9 mouse cellular contexts compared by ENCODE assay signal in the genomic region with DNA sequence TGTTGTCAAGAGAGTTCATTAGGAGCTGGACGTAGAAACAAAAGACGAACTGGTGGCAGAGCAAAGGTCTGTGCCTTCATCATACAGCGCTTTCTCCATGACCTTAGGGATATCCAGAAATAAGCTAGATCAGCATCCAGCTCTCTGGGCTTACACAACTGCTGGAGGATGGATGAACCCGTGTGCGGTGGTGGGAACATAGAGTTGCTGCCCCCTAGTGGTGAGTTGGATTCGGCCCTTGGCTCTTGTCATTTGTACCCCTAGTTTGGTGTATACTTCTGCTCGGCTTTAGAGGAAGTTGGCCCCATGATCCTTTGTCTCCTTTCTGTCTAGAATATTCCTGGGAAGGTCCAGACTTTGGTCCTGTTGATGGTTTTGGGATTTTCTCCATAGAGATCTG.
DNase-seq lines count a peak whose midpoint lies in the region; ATAC-seq and TF ChIP-seq lines count a peak whose summit lies in the region.
"Had no signal": no experiment of that assay in that cellular context is flagged by ENCODE, and none has a peak within 500 bp of the region (broad histone marks: within the 10 kb centered on the region; RNA-seq: fewer than 3 reads in every experiment).

No protein-coding gene starts in this region.

- WGBS in kidney, embryonic 16.5 days = 43% methylated on average over 7 of the region's 7 CpGs
- 45% methylated on average over 7 of the region's 7 CpGs for WGBS in cerebellum, adult 2 months

- no peaks in the 10 kb centered on the region for H3K4me1 ChIP-seq in kidney, embryonic 16.5 days (ENCODE audit: insufficient read depth, low read length)
- no peaks in the 10 kb centered on the region for H3K4me1 ChIP-seq in cerebellum, adult 2 months (ENCODE audit: control insufficient read depth, insufficient read depth, low read length)

- in situ Hi-C loops in Patski (cut with MboI; ENCODE audit: low pct_unique_long_range_greater_than_20kb) = no loop called here

- H3K4me3 ChIP-seq in kidney, embryonic 16.5 days (ENCODE audit: low read length) = no peak overlapping the region
- no peak overlapping the region for H3K4me3 ChIP-seq in cerebellum, adult 2 months (replicated peaks; ENCODE audit: insufficient read depth, low read depth, low read length)

- H3K27ac ChIP-seq in kidney, embryonic 16.5 days (ENCODE audit: low read length) = no peak overlapping the region
- H3K27ac ChIP-seq in cerebellum, adult 2 months (ENCODE audit: insufficient read depth, low read length) = no peak overlapping the region
- H3K27ac ChIP-seq: macrophage had no signal

- CTCF ChIA-PET in Patski (lab: Charles Lee) = no interaction called here

- no peaks in the 10 kb centered on the region for H3K9me3 ChIP-seq in kidney, embryonic 16.5 days (ENCODE audit: low read length)

- no peak for TF ChIP-seq POLR2A in cerebellum, adult 2 months (IDR thresholded peaks at IDR 0.05; ENCODE audit: borderline replicate concordance, insufficient read depth, low read length)

- POLR2A ChIA-PET in Patski (lab: Charles Lee) = no interaction called here

- ATAC-seq in kidney, embryonic 16.5 days (ENCODE audit: low FRiP score, low TSS enrichment) = no peak
- no peak for ATAC-seq in Patski
- ATAC-seq in erythroblast, adult 5-6 weeks (replicated peaks; ENCODE audit: low FRiP score, poor library complexity, severe bottlenecking) = no peak

- TF ChIP-seq CTCF in Patski (IDR thresholded peaks at IDR 0.05) = peak; percentile 49
- TF ChIP-seq CTCF in cerebellum, adult 2 months (IDR thresholded peaks at IDR 0.05; ENCODE audit: borderline replicate concordance, insufficient read depth, low read depth, low read length) = peak; percentile 73; the same call in 1 of the 2 replicates

- H3K9ac ChIP-seq in kidney, embryonic 16.5 days (replicated peaks; ENCODE audit: low read length) = no peak overlapping the region

- no peaks in the 10 kb centered on the region for H3K27me3 ChIP-seq in kidney, embryonic 16.5 days (ENCODE audit: insufficient read depth, low read length)
- H3K27me3 ChIP-seq in Patski = no peaks in the 10 kb centered on the region
- no peaks in the 10 kb centered on the region; the same call in 1 of the 2 replicates for H3K27me3 ChIP-seq in cerebellum, adult 2 months (ENCODE audit: control insufficient read depth, insufficient read depth, low read length)

- peak; percentile 62 for DNase-seq in kidney, adult 18-20 months
- no peak for DNase-seq in Patski (ENCODE audit: low read depth, low spot score)
- DNase-seq in cerebellum, adult 2 months = peak; percentile 25 to 40
- peak; percentile 7 for DNase-seq in gastrocnemius, postnatal 25 days
- peak; percentile 55 to 70 for DNase-seq in left cerebral cortex, adult 18-20 months (ENCODE audit: low spot score in 2 of 2)
- DNase-seq in ovary, postnatal 14 days (ENCODE audit: low spot score) = peak; percentile 27

- H3K4me2 ChIP-seq in kidney, embryonic 16.5 days (replicated peaks; ENCODE audit: low read depth, low read length) = no peak overlapping the region

- H3K36me3 ChIP-seq in kidney, embryonic 16.5 days (ENCODE audit: insufficient read depth, low read length) = no peaks in the 10 kb centered on the region
